Mouse (Mus musculus) liver, embryonic 12.5 days (tissue): ENCODE measurements around the gene Fasn. TPM values are rescaled to one million over a fixed set of nuclear protein-coding genes. Genes with fewer than 3 reads are reported as not detected.
A peak's percentile ranks its signal among the peaks of the same experiment; 100 is the strongest.

Source experiments
- ATAC-seq: fragments of 200-750 bp; cut with Nextera tagmentation; 2 replicates; pipeline ENCODE4 v1.8.0; 2017; ENCODE audit warnings: moderate number of reproducible peaks, mild to moderate bottlenecking, moderate library complexity
- H3K27ac ChIP-seq: fragments of 300-500 bp; sonication (generic); 2 replicates; pipeline ENCODE4 v1.5.1; 2016; ENCODE audit warnings: mild to moderate bottlenecking
- H3K27me3 ChIP-seq: fragments of 300-500 bp; sonication (generic); replicated peaks from 2 replicates; pipeline ENCODE4 v1.6.1; 2016; ENCODE audit warnings: mild to moderate bottlenecking, moderate library complexity
- H3K36me3 ChIP-seq: fragments of 300-500 bp; sonication (generic); 2 replicates; pipeline ENCODE4 v1.6.1; 2016; ENCODE audit warnings: mild to moderate bottlenecking, moderate library complexity
- H3K4me1 ChIP-seq: fragments of 300-500 bp; sonication (generic); 2 replicates; pipeline ENCODE4 v1.6.1; 2016
- H3K4me2 ChIP-seq: fragments of 300-500 bp; sonication (generic); 2 replicates; pipeline ENCODE4 v1.6.1; 2016; ENCODE audit warnings: mild to moderate bottlenecking, moderate library complexity
- H3K4me3 ChIP-seq: fragments of 300-500 bp; sonication (generic); 2 replicates; pipeline ENCODE4 v1.5.1; 2016; ENCODE audit warnings: mild to moderate bottlenecking, moderate library complexity
- H3K9ac ChIP-seq: fragments of 300-500 bp; sonication (generic); 2 replicates; pipeline ENCODE4 v1.6.1; 2016; ENCODE audit warnings: mild to moderate bottlenecking, moderate library complexity
- H3K9me3 ChIP-seq: fragments of 300-500 bp; sonication (generic); replicated peaks from 2 replicates; pipeline ENCODE4 v1.6.1; 2016; ENCODE audit warnings: mild to moderate bottlenecking, moderate library complexity
- WGBS: fragments of 180-500 bp; shearing (Covaris S2); methylation state at CpG from one replicate; pipeline ENCODE4 v1.1.7; 2016; ENCODE audit not compliant: insufficient replicate concordance; 5-methylcytosine and 5-hydroxymethylcytosine counted together
- polyA plus RNA-seq: library from polyadenylated mRNA; unstranded; fragments of >200 nt; fragmentation: Nextera tagmentation; extraction: Ambion mirVana; gene quantifications from 2 replicates; pipeline ENCODE4 v1.2.1, GENCODE M21; 2016

Gene Fasn
- polyA plus RNA-seq, 1 experiment from 2014 or later: 35.9 TPM

DNA sequence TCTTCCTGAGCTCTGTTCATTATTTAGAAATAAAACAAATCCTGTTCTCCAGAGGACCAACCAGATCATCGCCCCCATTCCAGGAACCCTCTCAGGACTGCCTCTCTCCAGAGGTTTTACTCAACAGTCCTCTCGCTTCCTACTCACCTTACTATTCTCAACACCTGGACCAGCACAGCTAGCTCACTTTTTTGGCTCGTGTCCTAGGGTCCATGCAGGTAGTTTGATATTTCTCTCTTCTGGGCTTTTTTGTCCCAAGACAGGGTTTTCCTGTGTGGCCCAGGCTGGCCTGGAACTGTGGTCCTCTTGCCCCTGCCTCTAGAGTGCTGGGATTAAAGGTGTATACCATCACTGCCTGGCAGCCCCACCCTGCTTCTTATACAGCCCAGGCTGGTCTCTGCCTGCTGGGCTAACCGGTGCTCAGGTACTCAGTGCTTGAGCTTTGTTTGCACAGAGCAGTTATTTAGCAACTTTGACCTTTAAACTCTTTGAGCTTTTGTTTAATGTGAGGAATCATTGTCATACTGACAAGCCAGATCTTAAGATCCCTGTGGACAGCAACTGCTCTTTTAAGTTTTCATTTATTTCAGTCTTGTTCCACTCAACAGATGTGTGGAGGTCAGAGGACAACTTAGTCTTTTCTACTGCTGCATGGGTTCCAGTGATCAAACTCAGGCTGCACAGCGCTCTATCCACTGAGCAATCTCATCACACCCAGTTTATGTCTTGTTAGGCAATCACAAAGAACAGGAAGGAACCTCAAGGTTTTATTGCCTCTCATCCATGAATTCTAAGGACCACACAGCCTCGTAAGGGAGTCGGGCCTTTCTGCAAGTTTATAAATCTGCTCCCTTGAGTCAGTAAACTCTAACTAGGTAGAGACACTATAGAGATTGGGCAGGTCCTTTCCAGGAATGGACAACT is 18.7 kb downstream of the Fasn start:
- H3K4me2 ChIP-seq: no peak overlapping the region
- no peak for ATAC-seq
- no peak overlapping the region for H3K4me3 ChIP-seq
- H3K9ac ChIP-seq: no peak overlapping the region
- H3K4me1 ChIP-seq: no peaks in the 10 kb centered on the region
- H3K9me3 ChIP-seq: no peaks in the 10 kb centered on the region
- no peaks in the 10 kb centered on the region for H3K27me3 ChIP-seq
- H3K36me3 ChIP-seq: peaks cover 55% of the 10 kb centered on the region
- 77% methylated on average over 7 of the region's 7 CpGs for whole genome bisulfite sequencing
- no peak overlapping the region for H3K27ac ChIP-seq

DNA sequence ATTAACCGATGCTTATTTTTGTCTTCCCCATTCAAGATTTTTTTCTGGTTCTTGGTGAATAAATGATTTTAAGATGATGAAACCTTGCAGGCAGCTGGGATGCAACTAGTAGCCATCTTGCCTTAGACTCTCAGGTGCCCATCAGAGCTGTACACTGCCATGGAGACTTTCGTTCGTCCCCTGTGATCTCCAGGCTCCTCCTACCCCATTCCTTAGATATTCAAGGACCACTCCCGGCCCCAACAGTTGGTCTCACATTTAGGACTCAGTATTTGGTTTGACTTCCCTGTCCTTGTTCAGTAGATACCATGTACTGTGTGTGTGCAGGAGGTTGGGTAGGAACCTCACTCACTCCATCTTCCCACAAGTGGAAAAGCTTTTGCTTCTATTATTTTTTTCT is 19.6 kb downstream of the Fasn start:
- Histone ChIP-seq H3K4me3 (no peak overlapping the region), H3K9me3 (no peaks in the 10 kb centered on the region), H3K36me3 (peaks cover 46% of the 10 kb centered on the region), H3K27ac (no peak overlapping the region), H3K27me3 (no peaks in the 10 kb centered on the region), H3K4me2 (no peak overlapping the region), H3K9ac (no peak overlapping the region), H3K4me1 (peaks cover 8% of the 10 kb centered on the region)
- 67% methylated on average over 4 of the region's 4 CpGs for WGBS
- ATAC-seq: no peak

DNA sequence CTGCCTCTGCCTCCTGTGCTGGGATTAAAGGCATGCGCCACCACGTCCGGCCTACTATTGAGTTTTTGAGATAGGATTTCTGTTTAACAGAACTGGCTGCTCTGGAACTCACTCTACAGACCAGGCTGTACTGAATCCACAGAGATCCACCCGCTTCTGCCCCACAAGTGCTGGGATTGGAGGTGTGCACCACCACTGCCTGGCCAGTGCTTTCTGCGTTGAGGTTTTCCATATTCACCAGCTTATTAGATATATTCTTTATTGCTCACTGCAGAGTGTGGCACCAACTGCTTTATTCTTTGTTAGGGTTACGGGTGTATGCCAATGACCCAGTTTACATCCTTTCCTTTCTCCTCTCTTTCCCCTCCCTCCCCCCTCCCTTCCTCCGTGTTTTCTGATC is 20.1 kb downstream of the Fasn start:
- Histone ChIP-seq H3K27me3 (no peaks in the 10 kb centered on the region), H3K4me1 (peaks cover 9% of the 10 kb centered on the region), H3K9ac (no peak overlapping the region), H3K4me2 (no peak overlapping the region), H3K36me3 (peaks cover 41% of the 10 kb centered on the region), H3K4me3 (no peak overlapping the region), H3K27ac (no peak overlapping the region), H3K9me3 (no peaks in the 10 kb centered on the region)
- ATAC-seq: no peak
- 70% methylated on average over 7 of the region's 7 CpGs for WGBS

DNA sequence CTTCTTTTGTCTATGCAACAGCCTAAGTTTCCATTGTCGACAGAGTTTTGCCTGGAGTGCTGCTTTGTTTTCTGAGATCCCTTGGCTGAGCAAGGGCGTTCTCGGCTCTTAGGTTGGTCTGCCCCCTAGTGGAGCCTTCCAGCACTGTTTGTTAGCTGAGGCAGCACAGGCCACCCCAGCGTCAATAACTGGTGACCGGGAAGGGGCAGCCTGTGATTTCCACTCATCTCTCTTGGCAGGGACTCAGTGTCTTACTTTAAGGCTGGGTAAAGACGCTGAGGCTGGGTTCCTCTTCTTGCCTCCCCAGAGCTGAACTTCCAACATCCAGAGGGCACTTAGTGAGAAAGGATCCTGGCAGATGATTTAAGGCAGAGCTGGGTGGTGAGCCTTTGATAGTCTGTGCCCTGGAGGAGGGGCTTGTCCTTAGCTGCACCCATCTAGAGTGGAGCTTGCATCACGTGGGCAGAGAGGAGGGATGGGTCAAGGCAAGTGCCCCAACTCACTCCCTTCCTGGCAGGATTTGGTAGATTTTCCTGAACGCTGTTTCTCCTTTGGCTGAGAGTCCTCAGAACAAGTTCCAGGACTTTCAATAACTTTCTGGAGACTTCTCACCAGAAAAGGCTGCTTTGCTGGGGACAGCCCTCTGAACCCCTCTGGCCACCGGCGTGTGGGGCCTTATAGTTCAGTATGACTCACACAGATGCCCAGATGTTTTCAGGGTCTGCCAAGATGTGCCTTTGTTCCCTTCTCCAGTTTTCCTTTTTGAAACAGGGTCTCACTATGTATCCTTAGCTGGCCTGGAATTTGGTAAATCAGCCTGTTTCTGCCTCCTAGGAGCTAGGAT is 24.1 kb downstream of the Fasn start:
- Histone ChIP-seq H3K4me1 (peaks cover 22% of the 10 kb centered on the region), H3K4me2 (0 out of 2 replicates have a peak overlapping the region, but pooled peaks have one; percentile 1), H3K4me3 (no peak overlapping the region), H3K36me3 (0 out of 2 replicates have a peak, but pooled peaks cover 1% of the 10 kb centered on the region), H3K27ac (no peak overlapping the region), H3K9ac (no peak overlapping the region), H3K27me3 (no peaks in the 10 kb centered on the region), H3K9me3 (no peaks in the 10 kb centered on the region)
- peak; percentile 43; the same call in 1 of the 2 replicates for ATAC-seq
- WGBS: 16% methylated on average over 10 of the region's 10 CpGs

DNA sequence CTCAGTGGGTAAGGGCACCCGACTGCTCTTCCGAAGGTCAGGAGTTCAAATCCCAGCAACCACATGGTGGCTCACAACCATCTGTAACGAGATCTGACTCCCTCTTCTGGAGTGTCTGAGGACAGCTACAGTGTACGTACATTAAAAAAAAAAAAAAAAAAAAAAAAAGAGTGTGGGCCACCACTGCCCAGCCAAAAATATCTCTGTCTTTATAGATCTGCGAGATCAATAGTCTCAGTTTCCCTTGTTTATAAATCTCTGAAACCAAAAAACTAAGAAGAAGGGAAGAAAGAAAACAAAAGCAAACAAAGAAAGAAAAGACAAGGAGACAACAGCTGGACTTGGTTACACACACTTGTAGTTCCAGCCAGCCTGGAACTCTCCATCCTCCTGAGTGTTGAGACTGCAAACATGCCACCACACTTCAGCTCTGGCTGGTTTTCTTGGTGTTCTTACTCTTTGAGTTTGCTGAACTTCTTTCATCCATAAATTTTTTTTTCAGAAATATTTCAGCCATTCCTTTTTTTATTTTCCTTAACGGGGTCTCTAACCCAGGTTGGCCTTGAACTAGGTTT is 24.9 kb downstream of the Fasn start:
- Histone ChIP-seq H3K9ac (no peak overlapping the region), H3K27me3 (no peaks in the 10 kb centered on the region), H3K4me3 (no peak overlapping the region), H3K36me3 (peaks cover 8% of the 10 kb centered on the region), H3K4me2 (0 out of 2 replicates have a peak overlapping the region, but pooled peaks have one; percentile 1), H3K4me1 (peaks cover 31% of the 10 kb centered on the region), H3K9me3 (no peaks in the 10 kb centered on the region), H3K27ac (no peak overlapping the region)
- WGBS: 47% methylated on average over 6 of the region's 6 CpGs
- ATAC-seq: no peak

DNA sequence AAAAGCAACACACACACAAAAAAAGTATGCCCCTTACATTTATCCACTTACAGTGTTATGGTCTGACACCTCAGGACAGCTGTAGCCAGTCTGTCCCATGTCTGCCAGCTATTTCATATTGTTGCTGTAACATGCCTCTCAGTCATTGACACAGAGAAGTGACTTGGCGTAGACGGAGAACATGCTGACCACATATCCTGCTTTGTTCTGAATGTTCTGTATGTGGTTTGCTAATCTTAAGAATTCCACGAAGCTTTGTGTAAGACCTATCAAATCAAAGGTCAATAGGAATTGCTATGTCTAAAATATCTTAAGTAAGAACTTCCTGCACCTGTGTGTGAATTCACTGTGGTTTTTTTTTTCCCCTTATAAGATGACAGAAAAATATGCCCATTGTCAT is 26.1 kb downstream of the Fasn start:
- 46% methylated on average over 3 of the region's 3 CpGs for WGBS
- peaks cover 20% of the 10 kb centered on the region for H3K36me3 ChIP-seq
- no peak for ATAC-seq

DNA sequence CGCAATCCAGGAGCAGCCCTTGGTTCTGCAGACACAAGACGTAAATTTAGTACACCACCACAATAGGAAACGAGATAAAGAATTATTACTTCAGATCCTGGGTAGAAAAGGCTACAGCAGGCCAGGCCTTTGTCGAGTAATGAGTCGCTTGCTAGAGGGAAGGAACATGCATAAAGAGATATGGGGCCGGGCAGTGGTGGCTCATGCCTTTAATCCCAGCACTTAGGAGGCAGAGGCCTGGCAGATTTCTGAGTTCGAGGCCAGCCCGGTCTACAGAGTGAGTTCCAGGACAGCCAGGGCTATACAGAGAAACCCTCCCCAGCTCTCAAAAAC is 27.8 kb downstream of the Fasn start:
- peak; percentile 34 for ATAC-seq
- H3K9ac ChIP-seq: peak overlapping the region; percentile 99
- H3K27ac ChIP-seq: peak overlapping the region; percentile 68; the same call in 1 of the 2 replicates
- peaks cover 36% of the 10 kb centered on the region for H3K4me1 ChIP-seq
- H3K4me3 ChIP-seq: peak overlapping the region; percentile 99
- no peaks in the 10 kb centered on the region for H3K9me3 ChIP-seq
- H3K27me3 ChIP-seq: no peaks in the 10 kb centered on the region
- WGBS: 29% methylated on average over 8 of the region's 8 CpGs
- peaks cover 36% of the 10 kb centered on the region for H3K36me3 ChIP-seq
- H3K4me2 ChIP-seq: peak overlapping the region; percentile 94

More for the DNA sequence above, 26.1 kb downstream of the Fasn start:
- Histone ChIP-seq H3K4me2 (no peak overlapping the region), H3K27ac (no peak overlapping the region), H3K9ac (no peak overlapping the region), H3K4me1 (peaks cover 36% of the 10 kb centered on the region), H3K4me3 (no peak overlapping the region), H3K27me3 (no peaks in the 10 kb centered on the region), H3K9me3 (no peaks in the 10 kb centered on the region)

DNA sequence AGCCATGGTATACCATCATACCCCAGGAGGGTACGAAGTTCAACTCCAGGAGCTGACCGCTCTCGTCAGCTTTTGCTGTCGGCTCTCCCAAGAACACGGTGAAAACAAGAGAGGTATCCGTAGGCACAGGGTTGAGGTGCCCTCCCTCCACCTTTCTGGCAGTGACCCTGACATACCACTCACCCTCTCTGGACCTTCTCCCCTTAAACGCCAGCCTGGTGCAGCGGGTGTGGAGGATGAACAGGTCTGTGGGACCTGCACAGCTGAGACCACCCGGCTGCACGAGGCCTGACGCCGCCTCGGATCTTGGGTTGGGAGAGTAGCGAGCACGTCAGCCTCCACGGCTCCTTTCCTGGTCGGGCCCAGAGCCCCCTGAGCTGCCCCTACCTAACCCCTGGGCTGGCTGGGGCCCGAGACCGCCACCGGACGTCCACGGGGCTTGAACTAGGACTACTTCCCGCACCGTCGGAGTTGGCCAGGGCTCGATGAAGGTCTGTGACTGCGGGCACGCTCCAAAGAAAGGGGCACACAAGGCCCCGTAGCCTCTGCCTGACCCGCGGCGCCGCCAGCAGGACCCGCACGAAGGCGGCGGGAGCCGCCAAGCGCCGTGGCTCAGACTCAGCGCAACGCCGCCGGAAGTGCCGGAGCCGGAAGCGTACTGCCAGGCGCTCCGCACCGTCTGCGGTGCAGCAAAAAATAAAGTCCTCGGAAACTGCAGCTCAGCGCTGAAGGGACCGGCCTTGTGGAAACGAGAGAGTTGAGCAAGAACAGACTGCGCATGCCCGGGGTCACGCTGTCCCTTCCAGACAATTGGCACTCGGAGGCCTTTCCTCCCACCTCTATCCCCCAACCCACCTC is 28.4 kb downstream of the Fasn start, which contains the start of gene Dus1l:
TSS of gene Dus1l (minus strand) at position 648 of the 858 bp plus-strand sequence.
- WGBS: under 1% methylated on average over 59 of the region's 59 CpGs
- peak; percentile 89 for ATAC-seq
- peaks cover 42% of the 10 kb centered on the region for H3K36me3 ChIP-seq

DNA sequence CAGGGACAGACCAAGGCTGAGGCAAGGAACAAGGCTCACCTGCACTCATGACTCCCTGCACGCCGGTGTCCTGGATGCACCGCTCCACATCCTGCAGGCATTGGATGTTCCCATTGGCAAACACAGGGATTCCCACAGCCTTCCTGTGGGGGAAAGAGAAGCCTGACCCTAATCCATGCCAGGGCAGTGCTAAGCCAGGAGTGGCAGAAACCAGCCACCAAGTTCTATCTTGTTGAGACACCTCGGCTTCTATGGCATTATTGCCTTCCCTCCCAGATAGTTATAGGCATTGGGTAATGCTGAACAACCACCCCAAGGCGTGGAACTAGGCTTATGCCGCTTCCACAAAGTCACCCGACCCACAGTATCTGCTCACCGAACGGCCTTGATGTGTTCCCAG is 31.7 kb downstream of the Fasn start:
- Histone ChIP-seq H3K27ac (no peak overlapping the region), H3K36me3 (peaks cover 75% of the 10 kb centered on the region), H3K9me3 (no peaks in the 10 kb centered on the region), H3K4me2 (no peak overlapping the region), H3K27me3 (no peaks in the 10 kb centered on the region), H3K4me3 (no peak overlapping the region), H3K9ac (no peak overlapping the region), H3K4me1 (peaks cover 27% of the 10 kb centered on the region)
- WGBS: 89% methylated on average over 9 of the region's 9 CpGs
- no peak for ATAC-seq

More for the DNA sequence above, 28.4 kb downstream of the Fasn start, which contains the start of gene Dus1l:
- Histone ChIP-seq H3K27me3 (no peaks in the 10 kb centered on the region), H3K4me1 (peaks cover 36% of the 10 kb centered on the region), H3K9me3 (no peaks in the 10 kb centered on the region), H3K9ac (peak within 1 kb of the TSS; percentile 99), H3K4me2 (peak within 1 kb of the TSS; percentile 94), H3K4me3 (peak within 1 kb of the TSS; percentile 99), H3K27ac (peak within 1 kb of the TSS; percentile 76)

DNA sequence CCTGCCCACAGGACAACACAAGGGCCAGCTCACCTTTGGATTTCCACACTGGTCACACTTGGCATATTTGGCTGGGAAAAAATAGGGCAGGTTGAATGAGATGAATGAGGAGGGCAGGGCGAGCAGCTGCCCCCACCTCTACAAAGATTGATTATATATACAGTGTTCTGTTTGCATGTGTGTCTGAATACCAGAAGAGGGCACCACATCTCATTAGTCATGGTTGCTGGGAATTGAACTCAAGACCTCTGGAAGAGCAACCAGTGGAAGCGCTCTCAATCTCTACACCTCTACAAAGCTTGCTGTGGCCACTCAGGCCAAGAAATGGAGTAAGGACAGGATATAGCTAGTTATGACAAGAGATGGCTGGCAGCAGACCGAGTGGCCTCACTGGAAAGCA is 34.5 kb downstream of the Fasn start:
- Histone ChIP-seq H3K27ac (no peak overlapping the region), H3K4me3 (no peak overlapping the region), H3K4me1 (peaks cover 29% of the 10 kb centered on the region), H3K9me3 (no peaks in the 10 kb centered on the region), H3K27me3 (no peaks in the 10 kb centered on the region), H3K36me3 (peaks cover 95% of the 10 kb centered on the region), H3K9ac (no peak overlapping the region), H3K4me2 (no peak overlapping the region)
- 72% methylated on average over 3 of the region's 3 CpGs for WGBS
- no peak for ATAC-seq

DNA sequence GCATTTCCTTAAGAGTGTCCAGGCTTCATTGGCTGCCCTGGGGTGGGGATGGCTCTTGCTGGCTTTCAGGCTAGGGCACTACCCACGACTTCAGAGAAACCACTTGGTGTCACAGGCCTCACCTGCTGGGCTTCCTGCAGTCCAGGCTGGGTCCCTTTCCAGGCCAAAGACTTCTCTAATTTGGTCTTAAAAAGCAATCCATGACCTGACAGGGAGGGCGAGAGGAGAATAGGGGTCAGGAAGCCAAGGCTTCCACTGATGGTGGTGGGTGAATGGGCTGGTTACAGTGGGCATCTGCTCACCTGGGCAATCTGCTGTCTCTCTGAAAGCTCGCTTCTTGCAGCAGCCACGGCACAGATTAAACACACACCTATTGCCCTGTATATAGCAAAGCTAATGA is 35.0 kb downstream of the Fasn start:
- Histone ChIP-seq H3K36me3 (peaks cover 90% of the 10 kb centered on the region), H3K9me3 (no peaks in the 10 kb centered on the region), H3K4me3 (no peak overlapping the region), H3K4me1 (peaks cover 28% of the 10 kb centered on the region), H3K9ac (no peak overlapping the region), H3K27ac (no peak overlapping the region), H3K4me2 (no peak overlapping the region), H3K27me3 (no peaks in the 10 kb centered on the region)
- WGBS: 74% methylated on average over 4 of the region's 4 CpGs
- no peak for ATAC-seq
